Comparison of ENCODE assay signal across 13 mouse cellular contexts in genomic region chr2:32418430-32419151, GRCm38 (mm10). TPM values are rescaled to one million over a fixed set of nuclear protein-coding genes. Genes with fewer than 3 reads are reported as not detected.
A peak's percentile ranks its signal among the peaks of the same experiment; 100 is the strongest.
DNase-seq lines count a peak whose midpoint lies in the region; ATAC-seq lines count a peak whose summit lies in the region.
"Had no signal": no experiment of that assay in that cellular context is flagged by ENCODE, and none has a peak within 500 bp of the region (broad histone marks: within the 10 kb centered on the region; RNA-seq: fewer than 3 reads in every experiment).

No protein-coding gene starts in this region.

- H3K9ac ChIP-seq in embryonic facial prominence, embryonic 12.5 days, result no peak overlapping the region
- H3K9ac ChIP-seq in liver, embryonic 15.5 days, result no peak overlapping the region
- H3K9ac ChIP-seq: forebrain, postnatal 0 days; lung, embryonic 14.5 days; midbrain, embryonic 15.5 days had no signal

- H3K9me3 ChIP-seq in embryonic facial prominence, embryonic 12.5 days, result no peaks in the 10 kb centered on the region
- H3K9me3 ChIP-seq in liver, embryonic 15.5 days (replicated peaks), result no peaks in the 10 kb centered on the region
- H3K9me3 ChIP-seq: G1E; midbrain, embryonic 15.5 days had no signal

- no peak overlapping the region for H3K4me3 ChIP-seq in embryonic facial prominence, embryonic 12.5 days
- no peak overlapping the region for H3K4me3 ChIP-seq in liver, embryonic 15.5 days (replicated peaks)
- H3K4me3 ChIP-seq: midbrain, embryonic 15.5 days had no signal

- no peak overlapping the region for H3K4me2 ChIP-seq in embryonic facial prominence, embryonic 12.5 days (replicated peaks)
- no peak overlapping the region for H3K4me2 ChIP-seq in liver, embryonic 15.5 days
- H3K4me2 ChIP-seq: lung, embryonic 14.5 days; midbrain, embryonic 15.5 days had no signal

- intact Hi-C loops in gastrocnemius, postnatal 36 days (cut with DNase I), result no loop called here

- no peaks in the 10 kb centered on the region for H3K27me3 ChIP-seq in embryonic facial prominence, embryonic 12.5 days
- H3K27me3 ChIP-seq in liver, embryonic 15.5 days, result no peaks in the 10 kb centered on the region
- H3K27me3 ChIP-seq: midbrain, embryonic 15.5 days had no signal

- peaks cover 15% of the 10 kb centered on the region for H3K4me1 ChIP-seq in embryonic facial prominence, embryonic 12.5 days
- peaks cover 42% of the 10 kb centered on the region for H3K4me1 ChIP-seq in liver, embryonic 15.5 days (replicated peaks)

- 54% methylated on average over 12 of the region's 12 CpGs for WGBS in embryonic facial prominence, embryonic 12.5 days
- whole genome bisulfite sequencing in liver, embryonic 15.5 days (ENCODE audit: insufficient replicate concordance), result 75% methylated on average over 12 of the region's 12 CpGs

- peaks cover 75% of the 10 kb centered on the region for H3K36me3 ChIP-seq in embryonic facial prominence, embryonic 12.5 days
- peaks cover 79% of the 10 kb centered on the region for H3K36me3 ChIP-seq in liver, embryonic 15.5 days (replicated peaks)

- DNase-seq in gastrocnemius, postnatal 25 days, result peak; percentile 60
- DNase-seq in gastrocnemius, postnatal 36 days, result no peak
- DNase-seq in kidney, adult 8-10 months, result peak; percentile 71 to 74
- DNase-seq in thymus, postnatal 14 days, result no peak
- DNase-seq in adipocyte (ENCODE audit: low spot score), result no peak
- DNase-seq: forebrain, postnatal 0 days; layer of hippocampus, adult 9-11 months; lung, embryonic 14.5 days had no signal

- ATAC-seq in embryonic facial prominence, embryonic 12.5 days (ENCODE audit: insufficient number of reproducible peaks, insufficient read depth, low FRiP score, low TSS enrichment), result no peak
- ATAC-seq in liver, embryonic 15.5 days (ENCODE audit: insufficient read depth), result peak; percentile 43; the same call in 1 of the 2 replicates
- ATAC-seq: forebrain, postnatal 0 days; hindbrain, postnatal 0 days; midbrain, embryonic 15.5 days had no signal

- H3K27ac ChIP-seq in embryonic facial prominence, embryonic 12.5 days, result peak overlapping the region; percentile 2; the same call in 1 of the 2 replicates
- peak overlapping the region; percentile 71 for H3K27ac ChIP-seq in liver, embryonic 15.5 days (replicated peaks)
- H3K27ac ChIP-seq: hindbrain, postnatal 0 days; midbrain, embryonic 15.5 days had no signal

RNA-seq across cellular contexts. Expression of gene Ptges2, which starts 22.9 kb away (rescaled TPM):
- 10 to 100 TPM; 42.2 to 49.3 TPM for total RNA-seq in gastrocnemius, postnatal 25 days (2021)
- 10 to 100 TPM; 41.3 to 45.0 TPM for total RNA-seq in gastrocnemius, postnatal 36 days (2021)
- 36.1 and 36.9 TPM in 2 replicates for polyA plus RNA-seq in embryonic facial prominence, embryonic 12.5 days (2016; fragmentation: Nextera tagmentation; extraction: Ambion mirVana)
- polyA plus RNA-seq in liver, embryonic 15.5 days (2015; fragmentation: Nextera tagmentation; extraction: Ambion mirVana), result 12.0 and 12.2 TPM in 2 replicates

RNA-seq across cellular contexts. Expression of gene Lcn2, which starts 30.5 kb away (rescaled TPM):
- 1 to 10 TPM; 1.4 to 2.1 TPM for total RNA-seq in gastrocnemius, postnatal 25 days (2021)
- 1 to 10 TPM; 1.4 to 3.7 TPM for total RNA-seq in gastrocnemius, postnatal 36 days (2021)
- 1.3 and 1.4 TPM in 2 replicates for polyA plus RNA-seq in embryonic facial prominence, embryonic 12.5 days (2016; fragmentation: Nextera tagmentation; extraction: Ambion mirVana)
- polyA plus RNA-seq in liver, embryonic 15.5 days (2015; fragmentation: Nextera tagmentation; extraction: Ambion mirVana), result 185 and 214 TPM in 2 replicates
- total RNA-seq: G1E had no signal
- polyA plus RNA-seq: lung, embryonic 14.5 days had no signal

RNA-seq across cellular contexts. Expression of gene Naif1, which starts 31.7 kb away (rescaled TPM):
- total RNA-seq in gastrocnemius, postnatal 25 days (2021), result 1 to 10 TPM; 1.6 to 2.0 TPM
- 1 to 10 TPM; 1.8 to 1.9 TPM for total RNA-seq in gastrocnemius, postnatal 36 days (2021)
- polyA plus RNA-seq in embryonic facial prominence, embryonic 12.5 days (2016; fragmentation: Nextera tagmentation; extraction: Ambion mirVana), result 6.1 and 6.3 TPM in 2 replicates
- polyA plus RNA-seq in liver, embryonic 15.5 days (2015; fragmentation: Nextera tagmentation; extraction: Ambion mirVana), result 2.4 TPM in 2 replicates

RNA-seq across cellular contexts. Expression of gene Slc25a25, which starts 32.7 kb away (rescaled TPM):
- total RNA-seq in gastrocnemius, postnatal 25 days (2021), result 10 to 100 TPM; 19.2 to 68.3 TPM
- 100 to 1,000 TPM in 1 of 2 experiments, 10 to 100 TPM in 1; 71.7 to 145 TPM for total RNA-seq in gastrocnemius, postnatal 36 days (2021)
- polyA plus RNA-seq in embryonic facial prominence, embryonic 12.5 days (2016; fragmentation: Nextera tagmentation; extraction: Ambion mirVana), result 30.2 and 31.5 TPM in 2 replicates
- 9.6 and 10.4 TPM in 2 replicates for polyA plus RNA-seq in liver, embryonic 15.5 days (2015; fragmentation: Nextera tagmentation; extraction: Ambion mirVana)

RNA-seq across cellular contexts. Expression of gene 1110008P14Rik, which starts 36.9 kb away (rescaled TPM):
- 10 to 100 TPM; 35.2 to 39.7 TPM for total RNA-seq in gastrocnemius, postnatal 25 days (2021)
- total RNA-seq in gastrocnemius, postnatal 36 days (2021), result 10 to 100 TPM; 36.4 to 44.0 TPM
- polyA plus RNA-seq in embryonic facial prominence, embryonic 12.5 days (2016; fragmentation: Nextera tagmentation; extraction: Ambion mirVana), result 53.9 and 54.6 TPM in 2 replicates
- polyA plus RNA-seq in liver, embryonic 15.5 days (2015; fragmentation: Nextera tagmentation; extraction: Ambion mirVana), result 25.0 and 29.0 TPM in 2 replicates

Comparison
In these comparisons a context has a peak if more than half of its experiments do, and no peak if none do; other contexts are left out.
1. DNase-seq: peak in gastrocnemius, postnatal 25 days (single experiment) and kidney, adult 8-10 months (2 of 2); none in gastrocnemius, postnatal 36 days (0 of 2), thymus, postnatal 14 days (single experiment) and adipocyte (single experiment).